Mouse (Mus musculus) mouse trophoblast stem cell (cell line): ENCODE measurements around the gene Cela2a.
"Not testable (repeated sequence)": the region's sequence is repeated elsewhere in the genome, so short reads cannot be mapped to it uniquely, and the experiment has no call there.

ENCODE experiments used
- in situ Hi-C, 2 experiments: fragments of 300-500 bp; cut with MseI, MboI; formaldehyde crosslinking; loops; 2 replicates in 1 of 2; 3 replicates in 1 of 2; pipeline ENCODE4 v1.15.1; 2025

The Cela2a gene

DNA sequence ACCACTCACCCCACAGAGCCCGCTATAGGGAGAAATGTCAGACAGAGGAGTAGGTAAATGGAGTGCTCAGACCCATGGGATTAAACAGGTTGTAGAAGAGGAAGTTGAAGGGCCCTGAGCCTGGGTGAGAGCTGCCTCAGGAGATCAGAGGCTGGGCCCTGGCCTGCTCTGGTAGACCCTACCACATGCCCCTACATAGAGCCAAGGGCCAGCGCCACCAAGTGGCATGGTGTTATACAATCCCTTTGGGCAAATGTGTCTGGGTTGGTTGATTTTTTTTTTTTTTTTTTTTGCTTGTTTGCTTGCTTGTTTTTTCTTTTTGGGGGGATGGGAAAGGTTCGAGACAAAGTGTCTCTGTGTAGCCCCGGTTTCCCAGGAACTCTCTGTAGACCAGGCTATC is 21.9 kb downstream of the Cela2a start:
- in situ Hi-C loops: no loop called here

DNA sequence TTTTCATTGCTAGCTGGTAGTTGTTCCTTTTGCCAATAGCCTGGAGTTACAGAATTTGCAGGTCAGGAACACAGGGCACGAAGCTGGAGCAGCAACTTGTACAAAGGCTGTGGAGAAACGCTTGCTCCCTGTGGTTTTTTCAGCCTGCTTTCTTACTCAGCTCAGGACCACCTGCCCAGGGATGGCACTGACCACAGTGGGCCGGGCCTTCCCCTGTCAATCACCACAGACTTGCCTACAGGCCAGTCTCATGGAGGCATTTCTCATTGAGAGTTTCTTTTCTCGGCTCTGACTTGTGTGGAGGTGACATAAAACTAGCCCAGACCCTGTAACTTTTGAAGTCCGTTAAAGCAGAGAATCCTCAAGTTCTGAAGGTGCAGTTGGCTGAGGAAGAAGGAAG is 28.4 kb downstream of the Cela2a start:
- in situ Hi-C loops: no loop called here

DNA sequence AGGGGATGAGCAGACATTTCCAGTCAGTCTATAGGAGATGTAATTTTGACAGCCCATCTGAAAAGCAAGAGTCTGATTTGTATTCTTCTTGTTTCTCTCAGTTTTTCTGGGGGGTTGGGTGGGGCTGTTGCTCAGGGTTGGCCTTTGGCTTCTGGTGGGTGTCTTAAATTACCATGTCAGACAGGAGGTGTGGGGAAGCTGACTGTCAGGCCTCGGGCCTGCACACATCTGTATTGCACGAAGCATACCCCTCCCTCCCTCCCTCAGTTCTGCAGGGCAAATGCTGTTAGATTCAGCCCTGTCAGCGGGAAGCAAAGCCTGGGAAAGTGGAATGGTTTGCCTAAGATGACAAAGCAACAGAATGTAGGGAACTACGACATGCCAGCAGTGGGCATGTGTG is 29.0 kb downstream of the Cela2a start:
- in situ Hi-C loops: no loop called here

DNA sequence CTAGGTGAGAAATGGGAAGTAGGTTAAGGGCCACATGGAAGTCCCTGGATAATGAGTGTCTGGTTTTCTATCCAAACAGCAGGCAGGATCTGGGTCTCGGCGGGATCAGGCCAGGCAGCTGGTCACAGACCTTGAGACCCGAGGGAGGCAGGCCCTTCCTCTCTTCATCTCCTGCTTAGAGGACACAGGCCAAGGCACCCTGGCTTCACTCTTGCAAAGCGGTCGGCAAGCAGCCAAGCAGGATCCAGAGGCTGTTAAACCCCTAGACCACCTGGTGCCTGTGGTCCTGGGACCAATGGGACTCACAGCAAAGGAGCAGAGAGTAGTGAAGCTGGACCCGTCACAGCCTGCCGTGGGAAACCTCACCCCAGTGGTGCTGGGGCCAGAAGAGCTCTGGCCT is 29.6 kb downstream of the Cela2a start:
- in situ Hi-C loops: no loop called here

DNA sequence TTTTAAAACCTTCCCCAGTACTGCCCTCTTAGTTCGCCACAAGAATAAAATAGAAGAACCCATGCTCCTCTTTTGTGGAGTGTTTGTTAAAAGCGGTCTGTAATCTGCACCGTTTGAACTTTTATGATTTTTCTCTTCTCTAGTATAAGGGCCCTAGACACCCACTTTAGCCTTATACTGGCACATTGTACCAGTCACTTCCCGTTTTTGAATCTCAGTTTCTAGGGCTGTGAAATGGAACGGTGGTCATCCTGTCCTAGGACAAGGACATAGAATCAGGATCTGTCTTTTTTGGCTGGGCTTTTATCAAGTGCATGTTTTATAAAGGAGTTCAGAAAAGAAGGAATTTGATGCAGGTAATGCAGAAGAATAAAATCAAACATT is 31.8 kb downstream of the Cela2a start:
- in situ Hi-C loops: no loop called here

DNA sequence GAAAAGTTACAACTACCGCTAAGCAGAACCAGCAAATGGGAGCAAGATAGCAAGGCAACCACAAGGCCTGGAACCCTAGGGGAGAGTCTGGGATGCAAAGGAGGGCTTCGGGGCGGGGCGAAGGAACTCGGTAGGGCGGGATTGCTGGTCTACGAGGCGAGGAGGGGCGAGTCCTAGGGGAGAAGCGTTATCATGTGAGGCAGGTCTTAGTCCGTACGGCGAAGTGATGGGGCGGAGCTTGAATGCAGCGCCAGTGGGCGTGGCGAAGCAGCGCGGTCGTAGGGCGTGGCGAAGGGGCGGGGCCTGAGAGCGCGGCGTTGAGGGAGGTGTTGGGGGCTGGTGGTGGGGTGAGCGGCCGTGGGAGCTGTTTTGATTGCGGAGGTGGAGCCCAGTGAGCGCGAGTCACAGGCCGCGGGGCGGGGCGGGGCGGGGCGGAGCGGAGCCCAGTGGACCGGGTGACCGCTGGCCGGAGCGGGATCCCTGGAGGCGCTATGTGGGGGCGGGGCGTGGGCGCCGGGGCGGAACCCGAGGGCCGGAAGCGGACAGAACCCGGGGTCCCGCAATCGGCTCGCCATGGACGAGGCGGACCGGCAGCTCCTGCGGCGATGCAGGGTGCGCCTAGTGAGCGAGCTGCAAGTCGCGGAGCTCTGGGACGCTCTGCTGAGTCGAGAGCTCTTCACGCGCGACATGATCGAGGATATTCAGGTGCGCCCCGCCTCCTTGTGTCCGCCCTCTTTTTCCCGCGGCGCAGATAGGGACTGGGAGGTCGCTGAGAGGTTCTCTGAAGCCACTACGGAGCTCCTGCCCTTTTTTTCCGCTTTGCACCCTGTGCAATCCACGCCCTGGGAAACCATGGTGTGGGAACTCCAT is 32.4 kb downstream of the Cela2a start, which contains the start of gene Casp9:
Casp9 (plus strand) TSS at position 331 of the 870 bp plus-strand sequence.
- in situ Hi-C loops: no loop called here

DNA sequence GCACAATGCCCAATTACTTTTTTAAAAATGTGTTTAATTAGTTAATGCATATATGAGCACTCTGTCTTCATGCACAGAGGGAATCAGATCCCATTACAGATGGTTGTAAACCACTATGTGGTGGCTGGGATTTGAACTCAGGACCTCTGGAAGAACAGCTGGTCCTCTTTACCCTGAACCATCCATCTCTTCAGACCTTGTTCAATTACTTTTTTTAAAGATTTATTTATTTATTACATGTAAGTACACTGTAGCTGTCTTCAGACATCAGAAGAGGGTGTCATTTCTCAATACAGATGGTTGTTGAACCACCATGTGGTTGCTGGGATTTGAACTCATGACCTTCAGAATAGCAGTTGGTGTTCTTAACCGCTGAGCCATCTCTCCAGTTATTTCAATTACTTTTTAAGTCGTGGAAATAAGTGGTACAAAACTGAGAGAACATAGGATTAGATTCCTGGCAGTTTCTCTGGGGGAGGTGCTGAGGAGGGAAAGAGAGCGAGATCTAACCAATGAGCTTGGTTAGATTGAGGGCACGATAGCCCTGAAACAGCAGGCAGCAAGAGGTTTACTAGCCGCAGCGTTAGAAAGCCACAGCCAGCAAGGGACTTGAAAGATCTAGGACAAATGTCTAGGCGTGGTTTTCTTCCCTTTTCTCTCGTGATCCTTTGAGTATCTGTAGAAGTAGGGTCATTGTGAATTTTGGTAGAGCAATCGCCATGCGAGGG is 33.2 kb downstream of the Cela2a start:
- in situ Hi-C loops: no loop called here

DNA sequence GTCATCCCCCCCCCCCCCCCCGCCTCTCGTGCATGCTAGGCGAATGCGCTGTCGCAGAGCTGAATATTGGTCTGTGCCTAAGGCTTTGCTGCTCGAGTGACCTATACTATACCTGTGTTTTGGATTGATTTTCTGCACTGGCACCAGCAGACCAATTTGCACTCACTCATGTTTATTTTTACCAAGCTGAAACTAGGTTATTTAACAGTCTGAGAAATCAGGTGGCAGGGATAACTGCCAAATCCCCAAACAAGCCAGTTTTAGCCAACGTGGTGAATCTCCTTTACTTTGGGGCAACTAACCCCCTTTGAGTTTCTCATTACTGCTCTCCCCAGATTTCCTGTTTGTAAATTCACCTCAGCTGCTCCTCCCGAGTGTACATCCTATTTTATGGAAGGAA is 34.0 kb downstream of the Cela2a start:
- in situ Hi-C loops: no loop called here

DNA sequence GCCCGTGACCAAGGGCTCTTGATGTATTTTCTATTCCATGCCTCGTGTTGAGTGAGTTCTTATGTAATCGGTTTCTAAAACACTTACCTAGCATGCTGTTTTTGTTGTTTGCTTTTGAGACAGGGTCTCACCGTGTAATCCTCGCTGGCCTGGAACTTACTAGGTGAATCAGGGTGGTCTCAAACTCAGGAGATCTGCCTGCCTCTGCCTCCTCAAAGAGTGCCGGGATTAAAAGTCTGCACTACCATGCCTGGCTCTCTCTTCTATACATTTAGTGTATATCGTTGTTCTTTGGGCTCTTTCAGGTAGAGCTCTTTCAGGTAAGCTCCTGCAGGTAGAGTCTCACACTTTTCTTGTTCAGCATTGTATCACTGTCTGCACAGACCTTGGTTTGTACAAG is 34.5 kb downstream of the Cela2a start:
- in situ Hi-C loops: no loop called here

DNA sequence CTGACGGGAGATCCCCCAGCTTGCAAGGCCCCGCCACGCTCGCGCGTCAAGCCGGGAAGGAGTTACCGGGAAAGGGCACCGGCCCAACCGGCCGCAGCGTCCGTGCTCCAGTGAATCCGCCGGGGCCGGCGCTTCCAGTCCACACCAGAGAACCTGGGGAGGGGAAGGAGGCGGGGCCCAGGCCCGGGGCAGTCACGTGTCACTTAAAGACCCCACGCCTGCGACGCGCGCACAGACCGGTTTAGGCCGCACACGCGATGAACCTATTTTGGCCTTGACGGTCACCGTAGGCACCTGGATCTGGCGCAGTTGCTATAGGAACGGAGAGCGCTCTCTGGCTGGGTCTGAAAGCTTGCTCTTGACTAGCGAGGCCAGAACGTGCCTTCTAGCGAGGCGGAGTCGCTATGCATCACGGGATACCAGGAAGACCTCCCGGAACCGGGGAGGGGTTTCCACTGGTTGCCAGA is 35.4 kb downstream of the Cela2a start, which contains the start of gene Dnajc16:
Dnajc16 (minus strand) TSS at position 408 of the 467 bp plus-strand sequence.
- in situ Hi-C loops: no loop called here

DNA sequence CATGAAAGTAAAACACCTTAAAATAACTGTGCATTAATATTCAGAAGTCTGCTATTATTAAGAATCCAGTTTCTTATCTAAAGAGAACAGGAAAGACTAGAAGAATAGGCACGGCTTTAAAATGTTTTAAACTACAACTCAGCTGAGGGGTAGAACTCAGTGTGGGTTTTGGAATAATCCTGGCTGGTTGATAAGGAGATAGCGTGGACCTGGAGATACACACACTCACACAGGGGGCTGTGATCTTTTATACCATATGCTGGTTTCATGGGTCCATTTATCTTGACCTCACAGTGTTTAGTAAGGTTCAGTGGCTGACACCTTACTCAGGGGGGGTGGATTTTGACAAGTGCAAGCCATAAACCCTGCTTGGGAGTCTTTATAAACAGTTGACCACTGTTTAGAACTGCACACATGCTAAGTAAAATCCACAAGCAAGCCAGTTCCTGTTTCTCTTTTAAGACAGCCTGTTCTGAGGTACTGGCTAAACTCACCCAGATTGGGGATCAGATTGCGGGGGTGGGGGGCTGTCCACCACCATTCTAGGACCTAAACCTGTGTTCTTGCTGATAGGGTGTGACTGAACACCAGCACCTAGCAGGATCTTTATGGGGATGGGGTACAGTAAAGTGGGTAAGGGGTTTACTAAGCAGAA is 36.3 kb downstream of the Cela2a start:
- in situ Hi-C loops: no loop called here

DNA sequence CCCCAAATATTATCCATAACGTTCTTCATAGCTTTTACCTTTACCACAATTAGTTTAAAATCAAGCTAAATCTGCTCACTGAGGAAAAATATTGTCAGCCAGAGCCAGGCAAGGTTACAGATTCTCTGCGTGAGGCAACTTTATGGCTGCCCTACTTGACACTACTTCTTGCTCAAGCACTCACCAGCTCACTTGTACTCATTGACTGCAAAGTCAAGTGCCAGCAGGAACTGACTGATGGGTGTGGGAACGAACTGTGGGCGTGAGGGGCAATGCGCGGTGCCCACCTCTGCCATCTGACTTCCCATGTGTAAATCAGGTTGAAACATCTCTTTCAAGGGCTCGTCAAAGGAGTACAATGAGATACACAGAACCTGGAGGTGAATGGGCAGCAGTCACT is 38.5 kb downstream of the Cela2a start:
- in situ Hi-C loops: no loop called here

DNA sequence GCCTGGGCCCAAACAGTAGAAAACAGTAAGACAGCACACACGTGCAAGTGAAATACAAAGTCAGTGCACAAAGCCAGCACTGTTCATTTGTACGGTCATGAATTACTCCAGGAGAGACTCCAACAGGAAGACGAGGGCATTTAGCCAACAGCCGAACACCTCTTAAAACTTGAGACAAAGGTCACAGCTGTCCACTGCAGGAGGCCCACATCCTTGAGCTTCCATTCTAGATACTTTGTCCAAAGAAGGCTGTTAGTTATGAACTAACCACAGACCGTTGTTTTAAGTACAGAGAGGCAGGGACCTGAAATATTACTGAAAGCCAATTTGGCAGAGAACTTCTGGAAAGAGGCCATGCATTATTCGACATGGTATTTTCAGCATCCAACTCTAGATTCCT is 38.9 kb downstream of the Cela2a start:
- in situ Hi-C loops: no loop called here

DNA sequence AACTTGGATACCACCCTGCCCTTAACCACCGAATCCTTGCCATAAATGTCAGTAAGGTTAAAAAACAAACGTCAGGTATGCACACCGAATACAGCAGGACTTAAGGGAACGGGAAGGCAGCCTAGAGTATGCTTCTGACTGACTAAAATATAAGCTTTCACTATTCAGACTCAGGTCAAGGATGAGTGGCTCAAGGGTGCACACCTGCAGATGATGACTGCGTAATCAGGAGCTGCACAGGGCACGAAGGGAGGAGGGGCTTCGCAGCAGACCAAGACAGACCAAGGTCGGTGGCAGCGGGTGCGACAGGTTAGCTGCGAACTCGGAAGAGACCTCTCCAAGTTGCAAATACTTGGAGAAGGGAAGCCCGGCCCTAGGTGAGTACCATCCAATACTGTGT is 39.8 kb downstream of the Cela2a start:
- in situ Hi-C loops: no loop called here

DNA sequence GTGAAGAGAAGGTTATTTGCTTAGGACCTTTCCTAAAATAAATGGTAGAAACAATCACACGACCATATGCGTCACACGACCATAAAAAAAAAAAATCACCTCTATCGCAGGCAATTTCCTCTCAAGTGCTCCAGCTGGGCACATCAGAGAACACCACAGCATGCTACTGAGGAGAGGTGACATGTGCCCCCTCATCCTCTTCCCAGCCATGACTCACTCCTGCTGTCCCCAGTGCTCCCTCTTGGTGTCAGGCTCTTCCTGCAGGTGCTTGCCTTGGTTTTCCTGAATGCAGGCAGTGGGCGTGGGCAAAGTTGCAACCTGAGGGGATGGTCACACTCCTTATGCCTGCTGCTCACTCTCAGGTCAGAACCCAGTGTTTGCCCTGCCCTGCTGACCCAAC is 41.1 kb downstream of the Cela2a start:
- in situ Hi-C loops: no loop called here

DNA sequence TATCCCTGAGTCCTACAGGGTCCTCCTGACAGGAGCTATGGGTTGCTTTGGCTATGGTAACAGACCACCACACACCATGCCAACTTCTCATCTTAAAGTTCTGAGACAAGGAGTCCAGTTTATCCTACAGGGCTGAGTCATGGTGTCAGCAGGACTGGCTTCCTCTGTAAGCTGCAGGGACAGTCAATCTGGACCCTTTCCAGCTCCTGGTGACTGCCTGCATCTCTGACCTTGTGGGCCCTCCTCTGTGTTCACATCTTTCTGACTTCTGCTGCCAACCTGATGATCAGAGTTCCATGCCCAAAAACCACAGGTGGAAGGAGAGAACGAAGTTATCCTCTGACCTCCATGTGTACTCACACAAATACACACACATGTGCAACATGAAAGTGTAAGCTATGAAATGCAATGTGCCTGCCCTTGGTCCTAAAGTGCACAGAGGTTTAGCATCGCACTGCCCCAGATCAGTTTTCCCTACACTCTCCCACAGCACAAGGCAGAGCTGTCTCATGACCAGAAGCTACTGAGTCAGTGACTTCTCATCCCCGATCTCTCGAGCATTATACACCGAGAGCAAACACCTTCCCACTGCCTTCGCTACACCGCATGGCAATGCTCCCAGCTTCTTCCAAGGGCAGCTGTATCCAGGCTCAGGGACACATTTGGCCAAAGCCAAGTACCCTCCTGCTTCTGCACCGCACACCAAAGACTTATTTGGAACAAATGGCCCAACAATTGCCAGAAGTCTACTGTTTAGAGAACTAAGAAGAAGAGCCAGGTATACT is 44.6 kb downstream of the Cela2a start:
- in situ Hi-C loops: no loop called here

DNA sequence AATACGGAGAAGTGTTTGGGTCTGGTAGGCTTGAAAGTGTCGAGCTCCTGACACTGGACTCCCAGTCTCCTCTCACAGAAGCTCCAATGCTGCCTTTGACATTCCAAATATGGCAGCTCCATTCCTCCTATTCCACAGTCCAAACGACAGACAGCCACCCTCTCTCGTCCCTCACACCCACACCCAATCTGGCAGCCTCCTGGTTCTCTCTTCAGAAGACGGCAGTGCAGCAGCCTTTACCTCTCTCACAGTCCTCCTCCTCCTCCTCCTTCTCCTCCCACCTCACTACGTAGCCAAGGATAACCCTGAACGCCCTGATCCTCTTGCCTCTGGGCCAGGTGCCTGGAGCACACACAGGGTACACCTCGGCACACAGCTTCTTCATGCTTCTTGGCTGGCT is 46.1 kb downstream of the Cela2a start:
- in situ Hi-C loops: no loop called here

DNA sequence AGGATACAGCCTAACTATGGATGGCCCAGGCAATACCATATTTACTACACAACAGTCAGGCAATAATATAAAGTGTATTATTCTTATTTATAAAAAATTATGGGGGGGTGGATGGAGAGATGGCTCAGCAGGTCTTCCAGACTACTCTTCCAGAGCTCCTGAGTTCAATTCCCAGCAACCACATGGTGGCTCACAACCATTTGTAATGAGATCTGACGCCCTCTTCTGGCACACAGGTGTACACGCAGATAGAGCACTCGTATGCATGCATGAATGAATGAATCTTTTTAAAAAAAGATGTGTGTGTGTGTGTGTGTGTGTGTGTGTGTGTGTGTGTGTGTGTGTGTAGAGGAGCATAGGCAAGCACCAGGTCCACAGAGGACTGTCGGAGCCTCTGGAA is 52.9 kb downstream of the Cela2a start:
- in situ Hi-C loops: not testable (repeated sequence)

DNA sequence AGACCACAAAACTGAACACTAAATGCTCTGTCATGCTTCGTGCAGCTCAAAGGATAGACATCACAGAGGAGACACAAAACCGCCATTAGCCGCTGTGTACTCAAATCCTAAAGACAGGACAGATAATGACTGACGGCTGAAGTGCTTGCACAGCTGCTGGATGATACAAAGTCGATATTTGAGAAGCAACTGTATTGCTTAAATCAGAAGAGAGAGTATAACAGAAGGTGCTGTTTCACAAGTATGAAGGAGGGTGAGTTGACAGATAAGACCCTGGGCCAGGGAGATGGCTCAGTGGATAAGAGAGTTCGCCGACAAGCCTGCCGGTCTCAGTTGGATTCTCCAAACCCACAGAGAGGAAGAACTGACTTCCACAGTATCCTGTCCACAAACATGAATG is 54.1 kb downstream of the Cela2a start:
- in situ Hi-C loops: no loop called here

DNA sequence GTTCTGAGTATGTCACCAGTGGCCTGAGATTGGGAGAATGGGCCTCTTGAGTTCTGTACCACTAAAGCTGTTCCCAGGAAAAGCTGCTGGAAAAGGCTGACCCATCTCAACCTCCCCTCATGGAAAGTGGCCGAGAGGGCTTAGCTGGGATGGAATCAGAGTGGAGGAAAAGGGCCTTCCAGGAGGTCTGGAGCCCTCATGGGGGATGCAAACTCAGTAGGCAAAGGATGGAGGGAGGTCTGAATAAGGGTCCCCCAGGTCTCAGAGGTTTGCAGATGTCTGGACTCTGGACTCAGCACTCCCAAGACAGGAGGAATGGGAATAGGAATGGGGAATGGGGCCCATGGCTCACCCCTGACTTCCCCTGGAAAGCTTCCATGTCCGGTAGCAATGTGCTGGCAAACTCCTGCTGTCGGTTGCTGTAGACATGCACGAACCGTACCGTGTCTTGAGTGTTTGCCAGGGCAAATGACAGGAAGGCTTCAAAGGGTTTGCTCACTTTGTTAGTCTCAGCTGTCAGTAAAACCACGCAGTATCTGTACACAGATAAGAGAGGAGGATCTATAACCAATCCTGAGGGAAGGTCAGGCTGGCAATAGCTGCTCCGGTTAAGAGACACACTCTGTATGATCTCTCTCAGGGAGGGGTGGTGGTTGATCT is 56.3 kb downstream of the Cela2a start:
- in situ Hi-C loops: no loop called here
